Mouse (Mus musculus) ES-E14 (cell line): ENCODE data around the gene Dppa5a. TPM values are rescaled to one million over a fixed set of nuclear protein-coding genes. Genes with fewer than 3 reads are reported as not detected.

Experiments used
- DNase-seq: peaks from one replicate; pipeline ENCODE4 v3.0.0-alpha.2; 2013; ENCODE audit warnings: low read depth, low spot score
- H3K27ac ChIP-seq: 2 replicates; pipeline ENCODE4 v1.5.1; 2012; ENCODE audit warnings: low read depth, mild to moderate bottlenecking, low read length, moderate library complexity, mixed read lengths; ENCODE audit not compliant: poor library complexity, insufficient read depth, severe bottlenecking
- H3K36me3 ChIP-seq: 2 replicates; pipeline ENCODE4 v1.6.1; 2012; ENCODE audit warnings: mild to moderate bottlenecking, low read length, moderate library complexity, mixed read lengths; ENCODE audit not compliant: control insufficient read depth, poor library complexity, insufficient read depth, severe bottlenecking
- H3K4me1 ChIP-seq, 2 experiments: fragments of 150-350 bp in 1 of 2; sonication (generic) in 1 of 2; 2 replicates each; pipeline ENCODE4 v1.6.1; 2012; ENCODE audit warnings: low read length in 2 of 2, mild to moderate bottlenecking in 1 of 2, mixed read lengths in 1 of 2; ENCODE audit not compliant: control insufficient read depth in 2 of 2, insufficient read depth in 2 of 2, poor library complexity in 1 of 2
- H3K4me3 ChIP-seq, 2 experiments: fragments of 150-350 bp in 1 of 2; sonication (generic) in 1 of 2; 2 replicates each; pipeline ENCODE4 v1.5.1; 2012; ENCODE audit warnings: low read length in 2 of 2, low read depth in 1 of 2, mild to moderate bottlenecking in 1 of 2, mixed read lengths in 1 of 2; ENCODE audit not compliant: insufficient read depth in 1 of 2, poor library complexity in 1 of 2, severe bottlenecking in 1 of 2
- H3K9ac ChIP-seq: 2 replicates; pipeline ENCODE4 v1.6.1; 2012; ENCODE audit warnings: low read depth, mild to moderate bottlenecking, low read length, mixed read lengths; ENCODE audit not compliant: poor library complexity, insufficient read depth, severe bottlenecking
- H3K9me3 ChIP-seq: fragments of 150-350 bp; sonication (generic); 2 replicates; pipeline ENCODE4 v1.6.1; 2012; ENCODE audit warnings: low read depth, mild to moderate bottlenecking, low read length; ENCODE audit not compliant: control insufficient read depth, insufficient read depth
- CHD2 ChIP-seq: IDR thresholded peaks from 2 replicates; pipeline ENCODE4 v1.6.1; 2014; ENCODE audit warnings: mild to moderate bottlenecking, low read depth, low read length, inconsistent platforms
- HCFC1 ChIP-seq: IDR thresholded peaks from 2 replicates; pipeline ENCODE4 v1.6.1; 2012; ENCODE audit warnings: low read length, inconsistent platforms, borderline replicate concordance; ENCODE audit not compliant: insufficient read depth
- MAFK ChIP-seq: IDR thresholded peaks from 2 replicates; pipeline ENCODE4 v1.6.1; 2014; ENCODE audit warnings: mild to moderate bottlenecking, low read depth, low read length, inconsistent platforms; ENCODE audit not compliant: insufficient read depth
- ZC3H11A ChIP-seq: IDR thresholded peaks from 2 replicates; pipeline ENCODE4 v1.6.1; 2012; ENCODE audit warnings: low read depth, mild to moderate bottlenecking, inconsistent platforms, low read length, borderline replicate concordance
- ZNF384 ChIP-seq: IDR thresholded peaks from 2 replicates; pipeline ENCODE4 v1.6.1; 2012; ENCODE audit warnings: low read depth, low read length, inconsistent platforms
- in situ Hi-C, 2 experiments: fragments of 600-800 bp; cut with MboI; formaldehyde crosslinking; loops; one replicate each; pipeline ENCODE4 v1.15.1; 2025; ENCODE audit warnings: low sequenced_read_pairs in 2 of 2, inconsistent platforms in 1 of 2; ENCODE audit not compliant: unreplicated experiment in 2 of 2
- total RNA-seq: library from RNA; depleted of rRNA; stranded (reverse); fragments of 300-350 nt; gene quantifications from 2 replicates; pipeline ENCODE4 v1.2.3, GENCODE M21; 2012

The Dppa5a gene
- total RNA-seq, 1 experiment: 2,580 TPM

GRCm38 (mm10) chr9:78395244-78395629, 27.3 kb upstream of the Dppa5a start:
- H3K4me1 ChIP-seq: peaks cover 0 to 1% of the 10 kb centered on the region in 2 experiments; a peak in 1 of 4 replicates
- no peaks in the 10 kb centered on the region for H3K9me3 ChIP-seq
- in situ Hi-C loops: no loop called here
- no peak for TF ChIP-seq ZC3H11A
- TF ChIP-seq MAFK: no peak
- no peak for TF ChIP-seq ZNF384
- no peak for TF ChIP-seq HCFC1
- TF ChIP-seq CHD2: no peak
- H3K36me3 ChIP-seq: 0 out of 2 replicates have a peak, but pooled peaks cover 1% of the 10 kb centered on the region
- DNase-seq: no peak
- H3K27ac ChIP-seq: no peak overlapping the region
- peak overlapping the region in 1 of 2 experiments; percentile 20; a peak in 2 of 4 replicates for H3K4me3 ChIP-seq
- H3K9ac ChIP-seq: no peak overlapping the region

- H3K4me1 ChIP-seq: peaks cover 1 to 2% of the 10 kb centered on the region in 2 experiments; a peak in 2 of 4 replicates
- no peaks in the 10 kb centered on the region for H3K9me3 ChIP-seq
- in situ Hi-C loops: loop anchor here in 1 of 2 experiments (5.0 kb wide), 1 partner anchor 37 kb away; the partner anchor contains the start of gene Gsta2
- no peak overlapping the region for H3K4me3 ChIP-seq
- H3K9ac ChIP-seq: no peak overlapping the region
- H3K27ac ChIP-seq: no peak overlapping the region
- DNase-seq: no peak
- TF ChIP-seq CHD2 (no peak), HCFC1 (no peak), MAFK (no peak), ZNF384 (no peak), ZC3H11A (no peak)
- H3K36me3 ChIP-seq: 0 out of 2 replicates have a peak, but pooled peaks cover 1% of the 10 kb centered on the region
Observed at GRCm38 (mm10) chr9:78394602-78395001, 26.6 kb upstream of the Dppa5a start.

- Histone ChIP-seq H3K36me3 (no peaks in the 10 kb centered on the region), H3K9ac (no peak overlapping the region), H3K9me3 (no peaks in the 10 kb centered on the region), H3K4me1 (peaks cover 1 to 2% of the 10 kb centered on the region in 2 experiments; a peak in 2 of 4 replicates), H3K27ac (no peak overlapping the region), H3K4me3 (no peak overlapping the region)
- in situ Hi-C loops: loop anchor here in 1 of 2 experiments (5.0 kb wide), 1 partner anchor 36 kb away; the partner anchor contains the start of gene Gsta2
- no peak for DNase-seq
- TF ChIP-seq ZC3H11A (no peak), CHD2 (no peak), HCFC1 (no peak)
Observed at GRCm38 (mm10) chr9:78393741-78394140, 25.8 kb upstream of the Dppa5a start.

- DNase-seq: no peak
- Histone ChIP-seq H3K9ac (no peak overlapping the region), H3K4me3 (no peak overlapping the region), H3K4me1 (peaks cover 0 to 2% of the 10 kb centered on the region in 2 experiments; a peak in 1 of 4 replicates), H3K36me3 (no peaks in the 10 kb centered on the region), H3K9me3 (no peaks in the 10 kb centered on the region), H3K27ac (no peak overlapping the region)
- TF ChIP-seq ZNF384: no peak
- TF ChIP-seq ZC3H11A: no peak
- no peak for TF ChIP-seq CHD2
- TF ChIP-seq MAFK: no peak
- no peak for TF ChIP-seq HCFC1
- in situ Hi-C loops: loop anchor here in 1 of 2 experiments (5.0 kb wide), 1 partner anchor 33 kb away; the partner anchor contains the start of gene Gsta2
Observed at GRCm38 (mm10) chr9:78389981-78390380, 22.0 kb upstream of the Dppa5a start.

- H3K9ac ChIP-seq: no peak overlapping the region
- no peak overlapping the region for H3K4me3 ChIP-seq
- H3K36me3 ChIP-seq: no peaks in the 10 kb centered on the region
- in situ Hi-C loops: no loop called here
- no peak for DNase-seq
- TF ChIP-seq ZNF384 (no peak), CHD2 (no peak)
- no peaks in the 10 kb centered on the region for H3K9me3 ChIP-seq
- peaks cover 0 to 2% of the 10 kb centered on the region in 2 experiments; a peak in 1 of 4 replicates for H3K4me1 ChIP-seq
- H3K27ac ChIP-seq: no peak overlapping the region
Observed at GRCm38 (mm10) chr9:78386947-78387346, 19.0 kb upstream of the Dppa5a start.
